Mouse (Mus musculus): ENCODE data around the gene Slc12a8. TPM values are rescaled to one million over a fixed set of nuclear protein-coding genes. Genes with fewer than 3 reads are reported as not detected.
A peak's percentile ranks its signal among the peaks of the same experiment; 100 is the strongest.

Gene Slc12a8
- total and polyA plus RNA-seq, 3 experiments: 0.49 to 0.89 (median 0.83) TPM

DNA sequence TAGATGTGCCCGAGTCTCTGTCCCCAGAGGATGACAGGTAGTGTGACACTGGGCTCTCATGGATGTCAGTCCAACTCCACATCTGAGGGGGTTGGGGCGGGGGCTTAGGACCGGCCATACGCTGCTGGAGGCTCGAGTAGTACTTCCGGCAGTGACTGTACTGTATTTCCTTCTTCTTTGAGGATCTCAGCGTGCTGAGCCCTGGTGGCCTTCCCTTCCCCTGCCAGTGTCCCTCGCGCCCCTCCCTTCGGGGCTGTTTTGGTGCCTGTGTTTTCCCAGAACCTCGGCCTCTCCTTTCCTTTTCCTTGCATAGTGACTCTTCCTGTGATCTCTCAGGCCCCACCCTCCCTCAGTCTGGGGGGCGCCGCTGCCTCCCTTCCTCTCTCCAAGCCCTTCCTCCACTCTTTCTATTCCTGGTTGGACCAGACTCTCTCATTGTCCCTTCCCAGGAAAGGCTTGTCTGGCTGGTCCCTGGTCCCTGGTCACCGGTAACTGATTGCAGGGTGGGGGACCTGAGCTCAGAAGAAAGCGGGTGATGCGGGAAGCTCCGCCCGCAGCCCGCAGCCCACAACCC, 66.8 kb downstream of the Slc12a8 start:
- peak; percentile 69 for DNase-seq

DNA sequence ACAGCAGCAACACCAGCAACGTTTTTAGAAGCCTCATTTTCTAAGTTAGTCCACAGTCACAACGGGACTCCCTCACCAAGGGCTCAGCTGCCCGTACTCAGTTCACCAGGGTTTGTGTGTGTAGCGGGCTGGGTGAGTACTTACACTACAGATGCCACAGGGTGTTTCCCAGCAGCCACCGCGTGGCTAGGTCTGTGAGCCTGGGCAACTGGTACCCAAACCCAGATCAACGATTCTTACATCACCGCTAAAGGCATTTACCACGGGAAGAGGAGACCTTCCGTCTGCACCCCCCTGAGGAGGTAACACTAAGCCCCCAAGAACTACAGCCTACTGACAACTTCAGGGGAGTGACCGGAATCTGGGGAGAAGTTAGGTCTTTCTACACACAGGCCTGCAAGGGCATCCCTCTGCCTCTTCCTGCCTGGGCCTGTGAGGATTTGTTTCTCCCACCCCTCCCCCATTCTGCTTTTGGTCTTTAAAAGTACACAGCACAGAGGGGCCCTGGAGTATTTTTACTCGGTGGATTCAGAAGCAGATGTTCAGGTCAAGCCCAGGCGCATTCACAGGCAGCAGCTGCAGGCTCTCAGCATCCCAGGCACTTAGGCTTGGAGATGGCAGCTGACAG, 67.4 kb downstream of the Slc12a8 start:
- DNase-seq: no peak

DNA sequence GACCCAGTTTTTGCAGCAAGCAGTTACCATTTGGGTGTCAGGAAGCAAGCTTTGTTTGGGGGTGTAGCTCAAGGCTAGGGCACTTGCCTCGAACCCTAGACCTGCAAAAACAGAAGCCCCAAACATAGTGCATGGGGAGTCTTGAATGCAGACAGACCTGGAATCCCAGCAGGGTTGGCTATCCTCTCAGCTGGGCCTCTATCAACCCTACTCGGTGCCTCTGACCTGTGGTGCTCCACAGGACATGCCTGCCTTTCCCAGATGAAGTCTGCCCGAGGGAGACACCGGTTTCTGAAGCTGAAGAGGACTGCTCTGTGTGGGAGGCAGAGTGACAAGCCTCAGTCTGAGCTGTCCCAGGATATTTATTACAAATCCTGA, 67.9 kb downstream of the Slc12a8 start:
- no peak for DNase-seq

DNA sequence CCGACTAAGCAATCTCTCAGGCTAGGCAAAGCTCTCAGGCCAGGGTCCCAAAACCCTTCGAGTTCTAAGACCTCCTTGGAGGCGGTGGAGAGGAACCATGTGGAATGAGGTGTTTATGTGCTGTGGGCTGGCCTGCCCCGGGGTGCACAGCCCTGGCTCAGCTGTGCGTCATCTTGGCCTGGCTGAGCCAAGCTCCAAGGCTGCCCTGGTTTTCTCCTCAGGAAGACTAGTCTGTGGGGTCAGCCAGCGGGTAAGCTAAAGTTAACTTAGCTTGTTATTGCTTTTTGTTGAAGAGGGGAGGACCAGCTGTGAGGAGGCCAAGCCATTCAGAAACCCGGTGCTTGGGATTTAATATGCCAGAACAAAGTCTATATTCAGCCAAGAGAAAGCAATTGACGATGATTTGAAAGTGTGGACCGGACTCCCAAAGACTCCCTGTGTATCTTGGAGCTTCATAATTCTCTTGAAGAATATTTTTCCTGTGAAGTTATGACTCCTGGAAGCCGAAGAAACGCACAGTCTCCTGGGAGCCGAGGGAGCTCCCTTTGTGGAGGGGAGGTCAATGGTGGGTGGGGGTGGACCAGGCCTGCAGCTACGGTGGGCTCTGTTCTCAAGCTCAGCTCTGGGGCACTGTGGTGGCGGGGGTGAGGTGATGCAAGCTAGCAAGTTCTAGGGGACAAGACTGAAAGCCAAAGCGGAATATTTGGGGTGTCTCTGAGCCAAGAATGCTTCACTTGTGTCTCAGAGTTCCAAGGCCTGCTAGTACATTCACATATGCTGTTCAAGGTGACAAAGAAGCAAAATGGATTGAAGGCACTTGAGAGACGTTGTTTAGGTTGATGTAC, 70.4 kb downstream of the Slc12a8 start:
- DNase-seq: peak; percentile 62

DNA sequence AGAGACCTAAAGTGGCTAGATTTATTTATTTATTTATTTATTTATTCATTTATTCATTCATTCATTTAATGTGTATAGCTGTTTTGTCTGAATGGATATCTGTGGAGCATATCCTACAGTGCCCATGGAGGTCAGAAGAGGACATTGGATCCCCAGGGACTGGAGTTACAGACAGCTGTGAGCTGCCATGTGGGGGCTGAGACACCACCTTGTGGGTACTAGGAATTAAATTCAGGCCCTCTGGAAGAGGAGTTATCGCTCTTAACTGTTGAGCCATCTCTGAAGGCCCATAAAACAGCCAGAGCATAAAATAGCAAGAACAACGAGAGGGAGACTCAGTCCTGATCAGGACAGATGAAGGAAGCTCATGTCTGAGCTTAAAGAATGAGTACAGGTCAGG, 71.7 kb downstream of the Slc12a8 start:
- no peak for DNase-seq

DNA sequence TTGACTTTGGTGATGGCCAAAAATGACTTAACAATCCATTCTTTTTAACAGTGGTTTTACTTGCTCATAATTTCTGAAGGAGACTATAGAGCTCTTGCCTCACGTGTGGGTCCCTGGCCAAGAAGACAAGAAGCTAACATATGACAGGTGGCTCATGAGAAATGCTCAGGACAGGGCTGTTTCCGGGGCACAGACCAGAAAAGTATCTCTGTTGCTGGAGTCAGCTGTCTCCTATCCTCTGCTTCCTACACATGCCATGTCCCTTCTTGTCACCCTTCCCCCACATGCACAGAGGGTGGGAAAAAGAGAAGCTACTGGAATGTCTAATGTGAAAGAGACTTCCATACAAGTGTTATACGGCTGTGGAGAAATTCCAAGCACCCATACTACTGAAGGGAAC, 73.3 kb downstream of the Slc12a8 start:
- no peak for DNase-seq

DNA sequence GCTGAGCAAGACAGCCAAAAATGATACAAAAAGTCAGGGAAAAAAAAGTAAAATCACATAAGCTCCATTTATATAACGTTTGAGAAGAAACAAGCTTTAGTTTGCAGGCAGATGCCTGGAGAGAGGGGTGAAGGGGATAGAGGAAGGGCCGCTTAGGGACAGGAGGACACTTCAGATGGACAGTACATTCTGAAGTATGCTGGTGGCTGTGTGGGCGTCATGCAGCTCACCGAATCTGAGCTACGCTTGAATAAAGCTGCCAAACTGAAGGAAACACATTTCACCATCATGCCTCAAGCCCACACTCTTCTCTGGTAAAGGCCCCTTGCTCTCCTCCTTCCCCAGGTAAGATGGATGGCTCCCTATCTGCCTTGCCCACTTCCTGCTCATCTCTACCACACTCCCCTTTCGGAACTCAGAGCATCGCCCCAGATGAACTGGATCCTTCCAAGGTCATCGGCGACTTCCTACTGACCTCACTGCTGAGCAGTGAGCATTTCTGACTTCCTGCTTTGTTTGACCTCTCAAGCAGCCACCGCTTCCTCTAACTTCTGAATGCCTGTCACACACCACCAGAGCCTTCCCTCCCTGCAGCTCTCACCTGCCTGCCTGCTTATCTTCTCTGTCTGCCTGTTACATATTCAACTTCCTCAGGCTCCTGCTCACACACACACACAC, 74.4 kb downstream of the Slc12a8 start:
- peak; percentile 34 for DNase-seq

DNA sequence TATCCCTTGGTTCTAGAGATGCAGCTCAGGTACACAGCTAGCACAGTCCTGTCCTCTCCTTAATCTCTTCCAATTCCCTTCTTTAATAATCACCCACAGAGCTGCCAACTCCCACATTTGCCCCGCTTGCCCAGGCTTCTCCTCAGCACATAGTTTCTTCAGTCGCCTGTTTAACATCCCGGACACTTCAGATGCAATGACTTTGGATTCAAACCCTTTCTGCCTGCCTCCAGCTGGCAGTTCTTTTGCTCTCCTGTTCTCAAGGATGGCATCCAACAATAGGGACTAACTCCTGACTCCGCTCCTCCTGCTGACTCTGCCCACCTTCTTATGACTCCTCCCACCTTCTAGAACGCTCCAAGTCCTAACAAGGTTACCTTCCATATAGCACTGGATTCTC, 75.2 kb downstream of the Slc12a8 start:
- no peak for DNase-seq

DNA sequence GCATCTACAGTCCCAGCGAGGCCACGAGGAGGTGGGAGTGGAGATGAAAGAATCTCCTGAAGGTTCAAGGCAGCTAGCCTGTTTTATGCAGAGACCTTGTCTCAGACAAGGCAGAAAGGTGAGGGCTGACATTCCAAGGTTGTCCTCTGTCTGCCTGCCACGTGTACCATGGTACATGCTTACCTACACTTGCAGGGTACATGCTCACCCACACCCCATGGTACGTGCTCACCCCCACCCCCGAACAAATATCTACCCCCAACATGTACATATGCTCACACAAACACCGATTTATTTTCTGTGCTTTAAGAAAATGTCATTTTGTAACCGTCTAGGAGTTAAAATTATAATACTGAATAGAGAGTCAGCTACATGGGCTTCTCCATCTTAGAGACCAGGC, 76.3 kb downstream of the Slc12a8 start:
- DNase-seq: peak; percentile 37

DNA sequence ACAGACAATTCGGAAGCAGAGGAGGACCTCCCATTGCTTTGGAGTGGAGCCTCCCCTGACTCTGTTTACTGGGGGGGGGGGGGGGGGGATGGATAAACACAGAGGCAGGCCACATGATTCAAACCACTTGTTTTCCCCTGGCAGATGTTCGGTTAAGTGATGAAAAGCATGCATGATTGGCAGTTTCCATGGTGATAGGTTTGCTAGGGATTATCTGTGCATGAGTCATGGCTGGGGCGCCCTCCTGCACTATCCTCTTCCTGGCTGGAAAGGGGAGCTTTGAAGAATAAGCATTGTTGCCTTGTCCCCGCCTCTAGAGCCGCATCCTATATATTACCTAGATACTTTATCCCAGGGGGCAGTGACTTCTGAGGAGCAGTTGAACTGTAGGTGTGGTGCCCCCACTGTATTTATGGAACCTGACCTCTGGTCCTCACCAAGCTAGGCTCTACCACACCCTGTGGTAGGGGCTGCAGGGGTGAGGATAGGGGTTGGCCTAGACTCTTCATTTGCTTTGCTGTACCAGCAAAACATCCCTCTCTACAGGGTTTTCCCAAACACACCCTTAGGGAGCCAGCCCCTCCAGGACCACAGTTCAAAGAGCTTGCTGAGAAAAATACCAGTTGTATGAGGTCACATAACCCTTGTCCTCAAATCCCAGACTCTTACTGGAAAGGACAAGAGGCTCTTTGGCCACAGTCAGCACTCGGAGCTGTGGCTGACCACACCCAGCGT, 77.1 kb downstream of the Slc12a8 start:
- peak; percentile 67 for DNase-seq

DNA sequence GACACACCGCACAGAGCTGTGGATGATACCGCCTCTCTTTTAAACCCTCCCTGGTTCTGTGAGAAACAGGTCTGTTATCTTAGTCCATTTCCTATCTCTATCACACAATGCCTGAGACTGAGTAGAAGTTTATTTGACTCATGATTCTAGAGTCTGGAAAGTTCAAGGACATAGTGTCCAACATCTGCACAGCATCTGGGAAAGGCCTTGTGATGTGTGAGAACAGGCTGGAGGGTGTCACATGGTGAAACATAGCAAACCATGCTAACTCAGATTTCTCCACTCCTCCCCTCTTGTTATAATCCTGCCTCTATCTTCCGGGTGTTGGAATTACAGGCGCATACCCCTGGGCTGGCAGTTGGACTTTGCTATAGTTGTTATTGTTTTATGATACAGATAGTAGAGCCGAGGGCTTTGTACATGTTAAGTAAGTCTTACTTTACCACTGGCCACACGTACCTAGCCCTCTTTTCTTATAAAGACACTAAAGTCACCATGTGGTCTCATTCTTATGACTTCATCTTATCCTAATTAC, 78.2 kb downstream of the Slc12a8 start:
- peak; percentile 25 for DNase-seq

DNA sequence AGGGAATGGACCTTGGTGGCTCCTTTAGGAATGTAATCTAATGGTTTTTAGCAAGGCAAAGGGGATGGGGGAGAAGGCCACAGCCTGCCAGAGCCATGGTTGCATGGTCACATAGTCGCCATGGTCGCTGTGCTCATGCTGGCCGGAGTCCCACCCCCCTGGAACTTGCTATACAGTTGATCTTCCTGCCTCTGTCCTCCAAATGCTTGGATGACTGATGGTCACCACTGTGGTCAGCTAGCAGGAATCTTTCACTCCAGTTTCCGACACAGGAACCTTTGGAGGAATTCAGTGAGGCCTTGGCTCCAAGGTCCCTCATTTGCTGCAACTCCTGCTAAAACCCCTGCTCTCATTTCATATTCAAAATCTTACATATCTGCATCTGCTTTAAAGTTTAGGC, 79.1 kb downstream of the Slc12a8 start:
- DNase-seq: peak; percentile 49

DNA sequence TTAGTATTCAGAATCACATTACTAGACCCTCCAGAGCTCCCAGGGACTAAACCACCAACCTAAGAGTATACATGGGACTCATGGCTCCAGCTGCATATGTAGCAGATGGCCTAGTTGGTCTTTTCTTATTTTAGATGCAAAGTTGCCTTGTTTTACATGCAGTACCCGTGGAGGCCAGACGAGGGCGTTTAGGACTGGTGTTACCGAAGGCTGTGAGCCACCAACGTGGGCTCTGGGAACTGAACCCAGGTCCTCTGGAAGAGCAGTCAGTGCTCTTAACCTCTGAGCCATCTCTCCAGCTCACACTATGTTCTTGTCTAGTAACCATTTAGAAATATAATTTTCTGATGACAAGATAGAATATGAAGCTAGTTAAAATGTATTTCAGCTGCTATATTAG, 83.1 kb downstream of the Slc12a8 start:
- no peak for DNase-seq

DNA sequence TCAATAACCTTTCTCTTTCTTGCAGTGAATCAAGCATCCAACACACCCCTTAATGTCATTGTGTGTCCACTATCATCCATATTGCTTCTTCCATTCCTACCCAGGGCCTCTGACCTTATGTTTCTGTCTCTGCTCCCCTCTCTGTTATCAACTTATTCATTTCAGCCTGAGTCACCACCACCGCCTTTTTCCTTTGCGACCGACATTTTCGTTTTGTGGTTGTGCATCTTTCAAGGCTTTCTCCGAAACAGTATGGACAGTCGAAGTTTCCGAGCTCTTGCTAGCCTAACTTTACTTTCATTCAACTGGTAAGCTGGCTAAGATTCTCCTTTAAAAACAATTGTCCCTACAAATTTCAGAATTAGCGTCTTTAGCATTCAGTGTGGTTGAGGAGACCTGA, 84.2 kb downstream of the Slc12a8 start:
- DNase-seq: no peak

DNA sequence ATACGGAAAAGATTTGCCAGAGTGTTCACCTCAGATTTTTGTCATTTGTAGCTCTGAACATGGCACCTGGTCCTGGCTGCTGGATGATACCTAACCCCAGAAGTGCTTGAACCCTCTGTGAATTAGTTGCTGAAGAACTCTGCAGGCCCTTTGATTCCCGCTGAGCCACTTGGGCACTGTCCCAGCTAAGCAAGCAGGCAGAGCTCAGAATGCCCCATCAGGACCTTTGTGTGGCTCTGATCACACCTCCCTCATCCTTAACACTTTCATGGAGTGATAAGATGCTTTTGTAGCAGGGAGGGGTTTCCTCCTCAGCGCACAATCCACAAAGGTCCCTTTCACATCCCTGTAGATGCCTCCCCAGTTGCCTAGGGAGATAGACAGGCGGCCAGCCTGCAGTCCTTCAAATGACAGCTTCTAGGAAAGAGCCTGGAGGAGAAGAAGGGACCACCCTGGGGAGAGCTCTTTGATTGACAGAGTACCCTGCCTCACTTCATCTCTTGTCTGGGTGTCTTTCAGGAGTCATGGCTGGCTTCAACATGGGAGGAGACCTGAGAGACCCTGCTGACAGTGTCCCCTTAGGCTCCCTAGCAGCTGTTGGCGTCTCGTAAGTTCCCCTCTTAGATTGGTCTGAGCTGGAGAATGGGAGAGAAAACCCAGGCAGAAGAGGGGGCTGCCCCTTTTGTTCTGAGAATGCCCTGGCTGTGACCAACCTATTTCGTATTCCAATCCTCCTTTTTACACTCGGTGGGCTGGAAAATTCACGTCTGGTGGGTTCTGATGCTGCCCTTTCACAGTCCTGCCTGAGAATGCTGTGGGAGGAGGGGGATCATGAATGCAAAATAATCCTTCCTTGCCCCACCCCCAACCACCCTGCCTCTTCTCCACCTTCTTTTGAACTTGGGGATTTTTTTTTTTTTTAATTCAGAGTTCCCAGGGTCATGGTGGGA, 88.8 kb downstream of the Slc12a8 start:
- no peak for DNase-seq

DNA sequence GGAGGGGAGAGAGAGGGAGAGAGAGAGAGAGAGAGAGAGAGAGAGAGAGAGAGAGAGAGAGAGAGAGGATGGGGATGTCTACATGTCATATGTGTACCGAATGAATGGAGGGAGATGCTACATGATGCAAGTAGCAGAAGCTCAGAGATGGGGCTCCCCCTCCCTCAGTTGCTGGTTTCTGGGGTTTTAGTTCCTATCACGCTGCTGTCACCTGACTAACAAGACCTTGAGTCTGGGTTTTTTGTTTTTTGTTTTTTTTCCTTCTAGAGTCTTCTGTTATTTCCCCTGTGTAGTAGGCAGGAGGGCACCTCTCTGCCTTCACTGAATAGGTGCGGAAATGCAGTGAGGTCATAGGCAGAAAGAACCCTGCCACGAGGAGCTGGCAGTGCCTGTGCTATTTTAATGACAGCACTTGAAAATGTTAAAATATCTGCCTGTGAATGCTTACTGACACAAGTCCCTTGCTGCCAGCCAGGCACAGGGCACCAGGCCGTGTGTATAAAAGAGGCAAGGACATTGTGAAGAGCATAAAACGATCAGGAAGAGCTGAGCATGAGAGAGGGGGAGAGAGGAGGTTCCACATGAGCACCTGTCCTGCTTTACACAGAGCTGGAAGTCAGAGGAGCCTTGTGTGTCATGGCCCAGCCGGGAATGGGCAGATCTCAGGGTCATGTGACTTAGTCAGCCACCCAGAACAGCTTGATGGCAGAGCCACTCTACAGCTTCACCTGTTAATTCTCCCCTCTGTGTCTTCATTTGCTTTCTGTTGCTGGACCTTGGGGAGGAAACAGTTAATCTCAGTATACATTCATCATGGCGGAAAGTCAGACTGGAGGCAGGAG, 89.8 kb downstream of the Slc12a8 start:
- DNase-seq: no peak

DNA sequence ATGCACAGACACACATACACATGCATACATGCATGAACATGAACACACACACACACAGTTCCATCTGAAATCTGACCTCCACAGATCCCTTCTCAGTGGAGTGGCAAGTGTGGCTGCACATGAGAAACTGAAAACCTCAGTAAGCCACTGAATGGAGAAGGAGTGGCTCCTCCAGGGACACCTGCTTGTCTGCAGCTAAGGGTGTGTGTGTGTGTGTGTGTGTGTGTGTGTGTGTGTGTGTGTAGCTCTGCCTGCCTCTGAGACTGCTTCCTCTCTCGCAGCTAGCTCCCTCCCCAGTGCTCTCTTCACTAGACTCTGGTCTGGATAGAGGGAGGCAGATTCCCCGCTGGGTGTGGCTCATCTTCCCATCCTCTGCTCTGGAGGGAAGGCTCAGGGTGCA, 92.4 kb downstream of the Slc12a8 start:
- no peak for DNase-seq

DNA sequence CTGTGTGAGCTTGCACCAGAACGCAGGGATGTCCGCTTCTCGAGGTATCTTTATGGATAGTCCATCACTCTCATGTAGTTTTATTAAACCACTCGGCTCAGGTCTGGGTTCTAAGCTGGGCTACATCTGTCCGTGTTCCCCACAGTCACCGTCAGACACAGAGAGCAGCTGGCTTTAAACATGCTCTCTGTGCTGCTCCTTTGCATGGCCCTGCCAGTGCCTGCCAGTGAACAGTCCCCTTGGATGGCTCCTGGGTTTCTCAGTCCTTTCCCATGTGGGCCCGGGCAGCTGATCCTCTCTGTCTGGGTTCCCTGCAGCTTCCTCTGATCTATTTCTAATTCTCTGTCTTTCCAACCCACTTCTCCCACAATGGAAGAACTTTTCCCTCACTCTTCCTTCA, 93.3 kb downstream of the Slc12a8 start:
- DNase-seq: no peak

DNA sequence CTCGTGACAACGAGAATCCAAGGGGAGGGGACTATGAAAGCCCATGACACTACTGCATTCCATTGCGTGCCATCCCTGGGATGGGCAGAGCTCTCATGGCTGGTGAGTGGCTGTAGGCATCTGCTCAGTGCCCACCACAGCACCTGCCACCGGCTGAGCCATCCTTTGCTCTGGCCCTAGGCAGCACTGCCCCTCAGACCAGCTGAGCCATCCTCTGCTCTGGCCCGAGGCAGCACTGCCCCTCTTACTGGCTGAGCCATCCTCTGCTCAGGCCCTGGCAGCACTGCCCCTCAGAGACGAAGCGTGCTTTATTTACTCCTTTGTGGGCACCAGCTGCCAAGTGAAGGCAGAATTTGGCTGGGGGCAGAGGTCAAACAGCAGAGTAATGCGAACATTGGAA, 94.2 kb downstream of the Slc12a8 start:
- DNase-seq: no peak
